Mouse (Mus musculus): ENCODE data around the gene Nrxn3. TPM values are rescaled to one million over a fixed set of nuclear protein-coding genes. Genes with fewer than 3 reads are reported as not detected.
A peak's percentile ranks its signal among the peaks of the same experiment; 100 is the strongest.

Gene Nrxn3
- polyA plus RNA-seq, 1 experiment from 2014 or later = 2.7 TPM

DNA sequence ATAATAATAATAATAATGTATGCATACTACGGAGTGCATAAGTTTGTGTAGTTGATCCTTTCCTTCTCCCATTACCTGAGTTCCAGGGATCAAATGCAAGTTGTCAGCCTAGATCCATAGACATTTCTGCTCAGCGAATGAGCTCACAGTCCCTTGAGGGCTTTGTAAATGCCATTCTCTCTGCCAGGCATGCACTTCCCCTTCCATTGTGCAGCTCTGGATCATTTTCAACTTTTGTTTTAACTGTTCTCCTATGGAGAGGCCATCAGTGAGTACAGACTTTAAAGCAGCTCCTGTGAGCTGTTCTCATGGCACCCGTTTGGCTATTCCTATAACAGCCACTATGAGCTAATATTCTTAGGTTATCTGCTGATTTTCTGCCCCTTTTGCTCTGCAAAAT lies 536.2 kb downstream of the Nrxn3 start:
- Histone ChIP-seq H3K36me3 (no peaks in the 10 kb centered on the region), H3K9ac (no peak overlapping the region), H3K27me3 (no peaks in the 10 kb centered on the region), H3K4me2 (no peak overlapping the region), H3K4me1 (no peaks in the 10 kb centered on the region), H3K9me3 (no peaks in the 10 kb centered on the region), H3K27ac (no peak overlapping the region), H3K4me3 (no peak overlapping the region)
- 85% methylated on average over 3 of the region's 3 CpGs for WGBS
- ATAC-seq (ENCODE audit: borderline replicate concordance, extremely low read depth, low FRiP score, low TSS enrichment) = no peak

- no peaks in the 10 kb centered on the region for H3K27me3 ChIP-seq
- no peaks in the 10 kb centered on the region for H3K9me3 ChIP-seq
- no peak for ATAC-seq (ENCODE audit: borderline replicate concordance, extremely low read depth, low FRiP score, low TSS enrichment)
- no peak overlapping the region for H3K27ac ChIP-seq
- H3K9ac ChIP-seq = no peak overlapping the region
- no peak overlapping the region for H3K4me2 ChIP-seq
- 80% methylated on average over 24 of the region's 24 CpGs for WGBS
- H3K4me3 ChIP-seq = no peak overlapping the region
- no peaks in the 10 kb centered on the region for H3K4me1 ChIP-seq
- H3K36me3 ChIP-seq = no peaks in the 10 kb centered on the region
Measured at GRCm38 (mm10) chr12:89260076-89260475, 537.4 kb downstream of the Nrxn3 start.

DNA sequence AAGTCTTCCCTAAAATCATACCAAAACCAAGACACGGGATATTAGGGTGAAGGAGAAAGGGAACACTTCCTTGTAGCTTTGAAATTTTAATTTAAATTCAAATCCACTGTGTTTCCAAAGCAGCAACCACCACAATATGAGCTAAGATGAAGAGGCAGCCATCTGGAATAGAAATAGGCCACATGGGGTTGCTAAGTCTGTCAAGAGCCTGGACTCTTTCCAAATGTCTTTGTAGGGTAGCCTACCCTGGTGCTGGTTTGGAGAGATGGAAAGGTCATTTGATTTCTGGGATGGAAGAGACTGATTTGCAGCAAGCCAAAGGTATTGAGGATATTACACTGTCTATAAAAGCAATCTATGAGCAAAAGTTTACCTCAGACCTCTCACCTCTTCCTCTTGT lies 539.6 kb downstream of the Nrxn3 start:
- Histone ChIP-seq H3K9me3 (no peaks in the 10 kb centered on the region), H3K4me3 (no peak overlapping the region)
- 65% methylated on average over 1 of the region's 1 CpGs for WGBS

GRCm38 (mm10) chr12:89282362-89283343 lies 560.0 kb downstream of the Nrxn3 start:
- Histone ChIP-seq H3K4me3 (no peak overlapping the region), H3K27ac (no peak overlapping the region), H3K9ac (no peak overlapping the region), H3K4me2 (no peak overlapping the region), H3K27me3 (no peaks in the 10 kb centered on the region), H3K9me3 (no peaks in the 10 kb centered on the region), H3K36me3 (no peaks in the 10 kb centered on the region), H3K4me1 (no peaks in the 10 kb centered on the region)
- 63% methylated on average over 6 of the region's 6 CpGs for WGBS
- no peak for ATAC-seq (ENCODE audit: borderline replicate concordance, extremely low read depth, low FRiP score, low TSS enrichment)

More for the DNA sequence above, 539.6 kb downstream of the Nrxn3 start:
- H3K9ac ChIP-seq = no peak overlapping the region
- no peak for ATAC-seq (ENCODE audit: borderline replicate concordance, extremely low read depth, low FRiP score, low TSS enrichment)
- no peaks in the 10 kb centered on the region for H3K27me3 ChIP-seq
- H3K4me2 ChIP-seq = no peak overlapping the region
- H3K4me1 ChIP-seq = no peaks in the 10 kb centered on the region
- no peaks in the 10 kb centered on the region for H3K36me3 ChIP-seq
- no peak overlapping the region for H3K27ac ChIP-seq

- Histone ChIP-seq H3K9ac (no peak overlapping the region), H3K27me3 (no peaks in the 10 kb centered on the region), H3K4me3 (no peak overlapping the region), H3K9me3 (no peaks in the 10 kb centered on the region), H3K4me2 (no peak overlapping the region), H3K27ac (no peak overlapping the region), H3K36me3 (no peaks in the 10 kb centered on the region), H3K4me1 (no peaks in the 10 kb centered on the region)
- no peak for ATAC-seq (ENCODE audit: borderline replicate concordance, extremely low read depth, low FRiP score, low TSS enrichment)
- WGBS = 83% methylated on average over 3 of the region's 3 CpGs
Measured at GRCm38 (mm10) chr12:89284412-89284811, 561.7 kb downstream of the Nrxn3 start.

GRCm38 (mm10) chr12:89287037-89287436 lies 564.4 kb downstream of the Nrxn3 start:
- Histone ChIP-seq H3K27ac (no peak overlapping the region), H3K4me1 (no peaks in the 10 kb centered on the region), H3K9ac (no peak overlapping the region), H3K4me3 (no peak overlapping the region), H3K4me2 (no peak overlapping the region), H3K27me3 (no peaks in the 10 kb centered on the region), H3K9me3 (no peaks in the 10 kb centered on the region), H3K36me3 (no peaks in the 10 kb centered on the region)
- ATAC-seq (ENCODE audit: borderline replicate concordance, extremely low read depth, low FRiP score, low TSS enrichment) = no peak
- 53% methylated on average over 4 of the region's 4 CpGs for WGBS

GRCm38 (mm10) chr12:89289589-89290274 lies 567.1 kb downstream of the Nrxn3 start:
- Histone ChIP-seq H3K9ac (no peak overlapping the region), H3K27me3 (no peaks in the 10 kb centered on the region), H3K27ac (no peak overlapping the region), H3K9me3 (no peaks in the 10 kb centered on the region), H3K4me3 (no peak overlapping the region), H3K36me3 (no peaks in the 10 kb centered on the region), H3K4me2 (no peak overlapping the region), H3K4me1 (no peaks in the 10 kb centered on the region)
- ATAC-seq (ENCODE audit: borderline replicate concordance, extremely low read depth, low FRiP score, low TSS enrichment) = no peak
- 65% methylated on average over 4 of the region's 4 CpGs for WGBS

GRCm38 (mm10) chr12:89290736-89291574 lies 568.3 kb downstream of the Nrxn3 start:
- no peaks in the 10 kb centered on the region for H3K36me3 ChIP-seq
- no peak overlapping the region for H3K27ac ChIP-seq
- no peaks in the 10 kb centered on the region for H3K9me3 ChIP-seq
- H3K9ac ChIP-seq = no peak overlapping the region
- H3K4me2 ChIP-seq = no peak overlapping the region
- ATAC-seq (ENCODE audit: borderline replicate concordance, extremely low read depth, low FRiP score, low TSS enrichment) = no peak
- no peaks in the 10 kb centered on the region for H3K27me3 ChIP-seq
- H3K4me1 ChIP-seq = no peaks in the 10 kb centered on the region
- WGBS = 30% methylated on average over 4 of the region's 4 CpGs
- no peak overlapping the region for H3K4me3 ChIP-seq

GRCm38 (mm10) chr12:89302011-89302410 lies 579.3 kb downstream of the Nrxn3 start:
- H3K4me2 ChIP-seq = no peak overlapping the region
- no peaks in the 10 kb centered on the region for H3K4me1 ChIP-seq
- 40% methylated on average over 4 of the region's 4 CpGs for WGBS
- no peaks in the 10 kb centered on the region for H3K9me3 ChIP-seq
- 0 out of 2 replicates have a peak, but pooled peaks have one; percentile 14 for ATAC-seq (ENCODE audit: borderline replicate concordance, extremely low read depth, low FRiP score, low TSS enrichment)
- H3K36me3 ChIP-seq = no peaks in the 10 kb centered on the region
- no peak overlapping the region for H3K4me3 ChIP-seq
- no peaks in the 10 kb centered on the region for H3K27me3 ChIP-seq
- H3K9ac ChIP-seq = no peak overlapping the region
- H3K27ac ChIP-seq = no peak overlapping the region

DNA sequence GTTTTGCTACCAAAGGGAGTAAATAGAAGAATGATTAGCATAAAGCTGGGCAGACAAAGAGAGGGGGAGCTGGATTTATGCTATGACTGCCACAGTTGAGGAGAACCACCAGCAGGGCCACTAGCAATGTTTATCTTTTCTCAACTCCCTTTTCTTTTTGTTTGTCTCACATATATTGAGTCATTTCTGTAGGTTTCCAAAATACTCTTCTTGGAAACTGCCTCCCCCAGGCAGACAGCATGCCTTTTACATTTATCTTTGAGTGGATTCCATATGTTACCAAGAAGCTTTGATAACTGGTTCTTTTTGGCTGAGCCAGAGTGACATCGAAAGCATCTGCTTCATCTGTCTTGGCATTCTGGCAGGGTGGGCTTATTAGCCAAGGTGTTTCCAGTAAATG lies 587.5 kb downstream of the Nrxn3 start:
- no peak overlapping the region for H3K27ac ChIP-seq
- no peak overlapping the region for H3K9ac ChIP-seq
- ATAC-seq (ENCODE audit: borderline replicate concordance, extremely low read depth, low FRiP score, low TSS enrichment) = no peak
- no peak overlapping the region for H3K4me3 ChIP-seq
- no peaks in the 10 kb centered on the region for H3K27me3 ChIP-seq
- no peaks in the 10 kb centered on the region for H3K4me1 ChIP-seq
- WGBS = 83% methylated on average over 1 of the region's 1 CpGs
- H3K4me2 ChIP-seq = no peak overlapping the region
- no peaks in the 10 kb centered on the region for H3K9me3 ChIP-seq
- no peaks in the 10 kb centered on the region for H3K36me3 ChIP-seq

- H3K27ac ChIP-seq = no peak overlapping the region
- no peak for ATAC-seq (ENCODE audit: borderline replicate concordance, extremely low read depth, low FRiP score, low TSS enrichment)
- H3K4me1 ChIP-seq = no peaks in the 10 kb centered on the region
- H3K36me3 ChIP-seq = no peaks in the 10 kb centered on the region
- H3K9ac ChIP-seq = no peak overlapping the region
- H3K4me3 ChIP-seq = no peak overlapping the region
- H3K9me3 ChIP-seq = no peaks in the 10 kb centered on the region
- no peaks in the 10 kb centered on the region for H3K27me3 ChIP-seq
- WGBS = 22% methylated on average over 1 of the region's 1 CpGs
- no peak overlapping the region for H3K4me2 ChIP-seq
Measured at GRCm38 (mm10) chr12:89312586-89312985, 589.9 kb downstream of the Nrxn3 start.

Measured in lung, embryonic 15.5 days (tissue).